Mouse (Mus musculus): ENCODE data around the gene Trp53bp2.

Gene Trp53bp2

GRCm38 (mm10) chr1:182408684-182409327 lies at the start of gene Trp53bp2:
Gene Trp53bp2, plus strand, starts transcription at chr1:182409172.
- ATAC-seq (ENCODE audit: low TSS enrichment) = peak; percentile 94

- ATAC-seq (ENCODE audit: low TSS enrichment) = no peak
Measured at GRCm38 (mm10) chr1:182362703-182363102, 46.3 kb upstream of the Trp53bp2 start.

- no peak for ATAC-seq (ENCODE audit: low TSS enrichment)
Measured at GRCm38 (mm10) chr1:182363683-182364404, 45.1 kb upstream of the Trp53bp2 start.

GRCm38 (mm10) chr1:182368309-182368708 lies 40.7 kb upstream of the Trp53bp2 start:
- ATAC-seq (ENCODE audit: low TSS enrichment) = no peak

- no peak for ATAC-seq (ENCODE audit: low TSS enrichment)
Measured at GRCm38 (mm10) chr1:182368782-182369181, 40.2 kb upstream of the Trp53bp2 start.

GRCm38 (mm10) chr1:182369435-182369834 lies 39.5 kb upstream of the Trp53bp2 start:
- no peak for ATAC-seq (ENCODE audit: low TSS enrichment)

GRCm38 (mm10) chr1:182371891-182372290 lies 37.1 kb upstream of the Trp53bp2 start:
- no peak; the same call in 1 of the 2 replicates for ATAC-seq (ENCODE audit: low TSS enrichment)

- peak; percentile 75 for ATAC-seq (ENCODE audit: low TSS enrichment)
Measured at GRCm38 (mm10) chr1:182376221-182376620, 32.8 kb upstream of the Trp53bp2 start.

GRCm38 (mm10) chr1:182376826-182377225 lies 32.1 kb upstream of the Trp53bp2 start:
- no peak for ATAC-seq (ENCODE audit: low TSS enrichment)

GRCm38 (mm10) chr1:182377519-182377918 lies 31.5 kb upstream of the Trp53bp2 start:
- ATAC-seq (ENCODE audit: low TSS enrichment) = no peak

GRCm38 (mm10) chr1:182378205-182378835 lies 30.7 kb upstream of the Trp53bp2 start:
- ATAC-seq (ENCODE audit: low TSS enrichment) = no peak

- ATAC-seq (ENCODE audit: low TSS enrichment) = 0 out of 2 replicates have a peak, but pooled peaks have one; percentile 45
Measured at GRCm38 (mm10) chr1:182378876-182379275, 30.1 kb upstream of the Trp53bp2 start.

GRCm38 (mm10) chr1:182380683-182381082 lies 28.3 kb upstream of the Trp53bp2 start:
- ATAC-seq (ENCODE audit: low TSS enrichment) = no peak

GRCm38 (mm10) chr1:182381327-182381726 lies 27.6 kb upstream of the Trp53bp2 start:
- no peak for ATAC-seq (ENCODE audit: low TSS enrichment)

GRCm38 (mm10) chr1:182383096-182383495 lies 25.9 kb upstream of the Trp53bp2 start:
- ATAC-seq (ENCODE audit: low TSS enrichment) = no peak

GRCm38 (mm10) chr1:182386449-182386848 lies 22.5 kb upstream of the Trp53bp2 start:
- ATAC-seq (ENCODE audit: low TSS enrichment) = no peak

GRCm38 (mm10) chr1:182388729-182389128 lies 20.2 kb upstream of the Trp53bp2 start:
- no peak for ATAC-seq (ENCODE audit: low TSS enrichment)

- ATAC-seq (ENCODE audit: low TSS enrichment) = no peak
Measured at GRCm38 (mm10) chr1:182398171-182398570, 10.8 kb upstream of the Trp53bp2 start.

- ATAC-seq (ENCODE audit: low TSS enrichment) = peak; percentile 41; the same call in 1 of the 2 replicates
Measured at GRCm38 (mm10) chr1:182398780-182399179, 10.2 kb upstream of the Trp53bp2 start.

- ATAC-seq (ENCODE audit: low TSS enrichment) = no peak
Measured at GRCm38 (mm10) chr1:182399205-182399604, 9.8 kb upstream of the Trp53bp2 start.

- no peak for ATAC-seq (ENCODE audit: low TSS enrichment)
Measured at GRCm38 (mm10) chr1:182399908-182400307, 9.1 kb upstream of the Trp53bp2 start.

- ATAC-seq (ENCODE audit: low TSS enrichment) = no peak
Measured at GRCm38 (mm10) chr1:182403076-182403475, 5.9 kb upstream of the Trp53bp2 start.

- no peak for ATAC-seq (ENCODE audit: low TSS enrichment)
Measured at GRCm38 (mm10) chr1:182406621-182407020, 2.4 kb upstream of the Trp53bp2 start.
